Comparison of ENCODE assay signal across 23 mouse cellular contexts in the genomic region with DNA sequence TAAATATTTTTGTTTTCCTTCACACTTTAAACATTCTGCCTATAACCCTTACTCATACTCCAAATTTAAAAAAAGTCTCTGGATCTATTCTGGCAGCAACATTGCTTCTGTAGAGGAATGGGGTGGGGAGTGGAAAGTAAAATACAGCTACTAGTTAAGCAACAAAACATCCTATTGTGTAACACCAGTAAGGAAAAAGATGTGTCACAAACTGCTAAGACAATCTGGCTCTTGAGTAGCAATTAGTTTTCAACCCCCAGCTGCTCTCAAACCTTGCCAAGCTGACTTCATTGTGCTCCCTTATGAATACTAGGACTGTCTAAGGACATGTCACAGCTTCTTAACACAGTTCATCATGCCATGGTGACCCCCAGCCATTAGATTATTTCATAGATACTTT.
DNase-seq lines count a peak whose midpoint lies in the region; ATAC-seq and TF ChIP-seq lines count a peak whose summit lies in the region.
"Had no signal": no experiment of that assay in that cellular context is flagged by ENCODE, and none has a peak within 500 bp of the region (broad histone marks: within the 10 kb centered on the region; RNA-seq: fewer than 3 reads in every experiment).

No protein-coding gene starts in this region.

- H3K4me2 ChIP-seq in lung, embryonic 15.5 days: no peak overlapping the region
- H3K4me2 ChIP-seq: heart, embryonic 11.5 days; hindbrain, embryonic 14.5 days; limb, embryonic 15.5 days; midbrain, embryonic 12.5 days had no signal

- no peak overlapping the region for H3K27ac ChIP-seq in heart, embryonic 10.5 days
- H3K27ac ChIP-seq in lung, embryonic 15.5 days: no peak overlapping the region
- H3K27ac ChIP-seq: hindbrain, embryonic 14.5 days; kidney, postnatal 0 days; left cerebral cortex, adult 2 months; limb, embryonic 15.5 days; liver, embryonic 14.5 days; midbrain, embryonic 12.5 days had no signal

- H3K27me3 ChIP-seq in heart, embryonic 10.5 days (ENCODE audit: insufficient read depth, poor library complexity, severe bottlenecking): no peaks in the 10 kb centered on the region
- no peaks in the 10 kb centered on the region for H3K27me3 ChIP-seq in lung, embryonic 15.5 days
- H3K27me3 ChIP-seq: limb, embryonic 15.5 days; midbrain, embryonic 12.5 days had no signal

- TF ChIP-seq CTCF in lung, adult 2 months (IDR thresholded peaks at IDR 0.05; ENCODE audit: insufficient read depth, low read length): no peak

- H3K36me3 ChIP-seq in heart, embryonic 10.5 days: no peaks in the 10 kb centered on the region
- H3K36me3 ChIP-seq in lung, embryonic 15.5 days: no peaks in the 10 kb centered on the region
- H3K36me3 ChIP-seq: limb, embryonic 15.5 days; midbrain, embryonic 12.5 days had no signal

- no peak overlapping the region for H3K9ac ChIP-seq in lung, embryonic 15.5 days
- H3K9ac ChIP-seq: hindbrain, embryonic 14.5 days; limb, embryonic 15.5 days; liver, embryonic 14.5 days; midbrain, embryonic 12.5 days had no signal

- DNase-seq in adrenal gland, adult 2 months: peak; percentile 5
- DNase-seq in adrenal gland, postnatal 10 days: no peak
- peak; percentile 6 for DNase-seq in heart, postnatal 4 days
- no peak for DNase-seq in heart, embryonic 10.5 days (ENCODE audit: low spot score)
- DNase-seq in lung, adult 2 months: no peak
- DNase-seq in lung, postnatal 10 days: peak; percentile 25
- no peak for DNase-seq in urinary bladder, postnatal 25 days (ENCODE audit: low spot score)
- DNase-seq: adrenal gland, postnatal 25 days; cerebellum, adult 11 months; heart, postnatal 14 days; kidney, adult 2 months; left cerebral cortex, postnatal 4 days; right cerebral cortex, postnatal 14 days; spleen, adult 18-20 months; thymus, postnatal 25 days had no signal

- no peak for TF ChIP-seq POLR2A in lung, adult 2 months (IDR thresholded peaks at IDR 0.05; ENCODE audit: borderline replicate concordance, extremely low read depth, low read depth, low read length)

- H3K4me3 ChIP-seq in heart, embryonic 10.5 days: no peak overlapping the region
- H3K4me3 ChIP-seq in lung, embryonic 15.5 days: no peak overlapping the region
- H3K4me3 ChIP-seq in lung, adult 2 months (replicated peaks; ENCODE audit: extremely low read depth, low read depth, low read length): no peak overlapping the region
- H3K4me3 ChIP-seq: left cerebral cortex, adult 2 months; limb, embryonic 15.5 days; midbrain, embryonic 12.5 days had no signal

- H3K9me3 ChIP-seq in heart, embryonic 10.5 days: no peaks in the 10 kb centered on the region
- no peaks in the 10 kb centered on the region for H3K9me3 ChIP-seq in lung, embryonic 15.5 days
- H3K9me3 ChIP-seq: limb, embryonic 15.5 days; midbrain, embryonic 12.5 days had no signal

- peak; percentile 52 for ATAC-seq in lung, embryonic 15.5 days (ENCODE audit: borderline replicate concordance, extremely low read depth, low FRiP score, low TSS enrichment)

- no peaks in the 10 kb centered on the region for H3K4me1 ChIP-seq in heart, embryonic 10.5 days
- H3K4me1 ChIP-seq in lung, embryonic 15.5 days: no peaks in the 10 kb centered on the region
- no peaks in the 10 kb centered on the region for H3K4me1 ChIP-seq in lung, adult 2 months (ENCODE audit: control insufficient read depth, insufficient read depth, low read length)
- H3K4me1 ChIP-seq: limb, embryonic 15.5 days; midbrain, embryonic 12.5 days had no signal

Comparison
In these comparisons a context has a peak if more than half of its experiments do, and no peak if none do; other contexts are left out.
1. DNase-seq: peak in adrenal gland, adult 2 months (single experiment), heart, postnatal 4 days (single experiment) and lung, postnatal 10 days (single experiment); none in adrenal gland, postnatal 10 days (single experiment), heart, embryonic 10.5 days (single experiment), lung, adult 2 months (single experiment) and urinary bladder, postnatal 25 days (single experiment).